Mouse (Mus musculus): ENCODE measurements around the gene Gm43064.

GRCm38 (mm10) chr3:103859851-103860391 lies 50.5 kb downstream of the Gm43064 start:
- TF ChIP-seq GATA1 (IDR thresholded peaks at IDR 0.05; ENCODE audit: low read length): no peak
- no peak for TF ChIP-seq TAL1 (IDR thresholded peaks at IDR 0.05; ENCODE audit: low read length)

Data from erythroblast, embryonic 14.5 days (primary cell).